Mouse (Mus musculus) right cerebral cortex, postnatal 10 days (tissue): ENCODE data around the gene Abi3.
"Not testable (repeated sequence)": the region's sequence is repeated elsewhere in the genome, so short reads cannot be mapped to it uniquely, and the experiment has no call there.

Experiments
- DNase-seq, 2 experiments: peaks; one replicate each; pipeline ENCODE4 v3.0.0; 2021; ENCODE audit warnings: low spot score in 2 of 2

The Abi3 gene

GRCm38 (mm10) chr11:95842074-95842681, at the start of gene Abi3:
Abi3 (minus strand) TSS chr11:95842476.
- peak; percentile 54 to 56 for DNase-seq

- DNase-seq, result no peak
Observed at GRCm38 (mm10) chr11:95890462-95891051, 48.3 kb upstream of the Abi3 start.

- DNase-seq, result not testable (repeated sequence)
Observed at GRCm38 (mm10) chr11:95879861-95880260, 37.6 kb upstream of the Abi3 start.

- DNase-seq, result peak; percentile 49 to 79
Observed at GRCm38 (mm10) chr11:95876296-95876695, 34.0 kb upstream of the Abi3 start.

- no peak for DNase-seq
Observed at GRCm38 (mm10) chr11:95875804-95876203, 33.5 kb upstream of the Abi3 start.

- DNase-seq, result no peak
Observed at GRCm38 (mm10) chr11:95869918-95870470, 27.7 kb upstream of the Abi3 start.

GRCm38 (mm10) chr11:95869442-95869841, 27.2 kb upstream of the Abi3 start:
- DNase-seq, result no peak

GRCm38 (mm10) chr11:95861397-95861796, 19.1 kb upstream of the Abi3 start:
- DNase-seq, result no peak

- DNase-seq, result no peak
Observed at GRCm38 (mm10) chr11:95860071-95860490, 17.8 kb upstream of the Abi3 start.

GRCm38 (mm10) chr11:95859468-95859855, 17.2 kb upstream of the Abi3 start:
- DNase-seq, result peak; percentile 79 to 82

GRCm38 (mm10) chr11:95858528-95859467, 16.5 kb upstream of the Abi3 start:
- peak; percentile 98 to 99 for DNase-seq

GRCm38 (mm10) chr11:95857716-95858527, 15.6 kb upstream of the Abi3 start:
- DNase-seq, result peak; percentile 59 to 76

GRCm38 (mm10) chr11:95857306-95857705, 15.0 kb upstream of the Abi3 start:
- no peak for DNase-seq

- DNase-seq, result peak in 1 of 2 experiments; percentile 63
Observed at GRCm38 (mm10) chr11:95853684-95854083, 11.4 kb upstream of the Abi3 start.

- no peak for DNase-seq
Observed at GRCm38 (mm10) chr11:95850898-95851297, 8.6 kb upstream of the Abi3 start.

GRCm38 (mm10) chr11:95844935-95845334, 2.7 kb upstream of the Abi3 start:
- DNase-seq, result no peak

GRCm38 (mm10) chr11:95843421-95843950, 1.2 kb upstream of the Abi3 start:
- DNase-seq, result no peak

GRCm38 (mm10) chr11:95842953-95843352, 677 bp upstream of the Abi3 start:
- DNase-seq, result no peak

GRCm38 (mm10) chr11:95841498-95841830, 812 bp downstream of the Abi3 start:
- no peak for DNase-seq

- no peak for DNase-seq
Observed at GRCm38 (mm10) chr11:95840694-95841497, 1.4 kb downstream of the Abi3 start.
